Mouse (Mus musculus) brain, embryonic 14.5 days (tissue): ENCODE measurements around the gene Tenm3.

Experiments used
- CTCF ChIP-seq: fragments of 200-500 bp; IDR thresholded peaks from 2 replicates; pipeline ENCODE4 v1.5.1; 2012; ENCODE audit warnings: inconsistent platforms, mild to moderate bottlenecking, moderate library complexity, borderline replicate concordance; ENCODE audit not compliant: insufficient read depth, insufficient read length; ENCODE audit errors: extremely low read depth
- POLR2A ChIP-seq: fragments of 200-500 bp; IDR thresholded peaks from 2 replicates; pipeline ENCODE4 v1.6.1; 2012; ENCODE audit warnings: mild to moderate bottlenecking, inconsistent platforms, borderline replicate concordance; ENCODE audit not compliant: poor library complexity, insufficient read depth, insufficient read length, severe bottlenecking; ENCODE audit errors: extremely low read depth

- TF ChIP-seq POLR2A: no peak
- TF ChIP-seq CTCF: no peak
Observed at GRCm38 (mm10) chr8:48484143-48484542, 359.6 kb downstream of the Tenm3 start.
